Mouse (Mus musculus): Measurements from ENCODE around the gene Cyb5r2. TPM values are rescaled to one million over a fixed set of nuclear protein-coding genes. Genes with fewer than 3 reads are reported as not detected.

Gene Cyb5r2
- polyA plus RNA-seq, 1 experiment from 2014 or later, result 0.60 TPM

DNA sequence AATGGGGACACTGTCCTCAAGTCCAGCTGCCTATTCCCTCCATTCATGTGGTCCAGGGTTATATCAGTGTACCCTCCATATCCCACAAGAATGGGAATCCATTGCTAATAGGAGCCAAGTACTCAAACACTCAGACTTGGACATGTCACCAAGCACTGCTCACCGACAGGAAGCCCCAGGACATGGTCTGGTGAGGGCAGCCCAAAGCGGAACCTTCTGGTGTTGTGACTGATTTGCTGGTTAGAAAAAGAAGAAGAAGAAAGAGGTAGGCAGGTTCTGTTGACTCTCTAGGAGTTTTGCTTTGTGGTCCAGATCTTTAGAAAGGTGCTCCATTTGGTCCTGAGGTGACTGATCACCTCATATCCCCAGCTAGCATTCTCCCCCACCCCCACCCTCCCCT lies 1.1 kb downstream of the Cyb5r2 start:
- peaks cover 3% of the 10 kb centered on the region; the same call in 1 of the 2 replicates for H3K4me1 ChIP-seq (ENCODE audit: control insufficient read depth, insufficient read depth, low read length)
- no peaks in the 10 kb centered on the region for H3K27me3 ChIP-seq (replicated peaks; ENCODE audit: control insufficient read depth, insufficient read depth, low read length)
- H3K4me3 ChIP-seq (ENCODE audit: low read depth, low read length), result no peak overlapping the region
- ATAC-seq (ENCODE audit: low read depth) (no peak), DNase-seq (ENCODE audit: low spot score) (no peak)
- no peak overlapping the region for H3K27ac ChIP-seq (replicated peaks; ENCODE audit: low read depth, low read length)
- no peak overlapping the region for H3K9ac ChIP-seq (ENCODE audit: low read depth, low read length)
- H3K9me3 ChIP-seq (ENCODE audit: control insufficient read depth, low read length), result no peaks in the 10 kb centered on the region
- no peak overlapping the region for H3K4me2 ChIP-seq (ENCODE audit: low read depth, low read length)
- 91% methylated on average over 2 of the region's 2 CpGs for WGBS
- H3K36me3 ChIP-seq (ENCODE audit: control insufficient read depth, insufficient read depth, low read length), result no peaks in the 10 kb centered on the region

DNA sequence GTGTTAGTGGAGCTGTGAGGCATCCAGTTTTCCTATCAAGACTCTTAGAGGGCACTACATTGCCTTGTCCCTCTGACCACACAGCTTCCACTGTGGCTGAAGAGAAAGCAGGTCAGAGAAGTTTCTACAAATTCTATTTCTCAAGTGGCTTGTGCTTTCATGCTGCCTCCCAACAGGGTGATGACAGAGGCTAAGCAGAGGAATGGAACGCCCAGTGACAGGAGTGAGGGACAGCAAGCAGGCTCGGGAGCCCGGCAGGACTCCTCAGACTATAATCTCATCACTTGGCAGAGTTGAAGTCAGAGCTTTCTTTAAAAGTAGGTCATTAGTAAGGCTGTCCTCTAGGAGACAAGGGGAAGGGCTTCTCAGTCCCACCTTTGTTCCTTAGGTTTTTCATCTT lies 1.9 kb downstream of the Cyb5r2 start:
- Histone ChIP-seq H3K9ac (ENCODE audit: low read depth, low read length) (no peak overlapping the region), H3K36me3 (ENCODE audit: control insufficient read depth, insufficient read depth, low read length) (no peaks in the 10 kb centered on the region), H3K27me3 (replicated peaks; ENCODE audit: control insufficient read depth, insufficient read depth, low read length) (no peaks in the 10 kb centered on the region), H3K4me2 (ENCODE audit: low read depth, low read length) (no peak overlapping the region), H3K27ac (replicated peaks; ENCODE audit: low read depth, low read length) (no peak overlapping the region), H3K9me3 (ENCODE audit: control insufficient read depth, low read length) (no peaks in the 10 kb centered on the region), H3K4me1 (ENCODE audit: control insufficient read depth, insufficient read depth, low read length) (peaks cover 3% of the 10 kb centered on the region; the same call in 1 of the 2 replicates), H3K4me3 (ENCODE audit: low read depth, low read length) (no peak overlapping the region)
- 56% methylated on average over 3 of the region's 3 CpGs for WGBS
- ATAC-seq (ENCODE audit: low read depth), result no peak
- DNase-seq (ENCODE audit: low spot score), result no peak

DNA sequence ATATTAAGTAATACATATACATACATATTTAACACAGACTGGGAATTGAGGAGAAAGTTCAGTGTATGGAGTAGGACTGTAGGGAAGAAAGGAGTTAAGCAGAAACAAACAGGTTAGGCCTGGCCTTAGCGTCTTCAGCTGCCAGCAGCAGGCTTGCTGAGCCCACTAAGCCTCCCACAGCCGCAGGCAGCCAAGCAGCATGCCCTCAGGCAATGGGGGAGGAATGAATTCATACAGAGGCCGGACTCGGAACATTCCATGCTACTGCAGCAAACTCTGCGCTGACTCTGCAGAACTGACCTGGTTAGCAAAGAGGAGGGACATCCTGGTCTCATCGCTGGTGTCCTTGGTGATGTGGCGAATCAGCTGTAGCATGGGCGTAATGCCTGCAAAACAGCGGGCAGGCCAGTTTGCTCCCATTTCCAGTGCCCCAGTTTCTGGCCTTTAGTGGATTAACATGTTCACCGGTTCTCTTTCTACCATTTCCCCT lies 5.8 kb downstream of the Cyb5r2 start:
- Histone ChIP-seq H3K9ac (ENCODE audit: low read depth, low read length) (no peak overlapping the region), H3K4me3 (ENCODE audit: low read depth, low read length) (no peak overlapping the region), H3K4me1 (ENCODE audit: control insufficient read depth, insufficient read depth, low read length) (no peaks in the 10 kb centered on the region), H3K4me2 (ENCODE audit: low read depth, low read length) (no peak overlapping the region), H3K36me3 (ENCODE audit: control insufficient read depth, insufficient read depth, low read length) (no peaks in the 10 kb centered on the region), H3K9me3 (ENCODE audit: control insufficient read depth, low read length) (no peaks in the 10 kb centered on the region), H3K27ac (replicated peaks; ENCODE audit: low read depth, low read length) (no peak overlapping the region), H3K27me3 (replicated peaks; ENCODE audit: control insufficient read depth, insufficient read depth, low read length) (no peaks in the 10 kb centered on the region)
- ATAC-seq (ENCODE audit: low read depth) (no peak), DNase-seq (ENCODE audit: low spot score) (no peak)
- WGBS, result 69% methylated on average over 10 of the region's 10 CpGs

DNA sequence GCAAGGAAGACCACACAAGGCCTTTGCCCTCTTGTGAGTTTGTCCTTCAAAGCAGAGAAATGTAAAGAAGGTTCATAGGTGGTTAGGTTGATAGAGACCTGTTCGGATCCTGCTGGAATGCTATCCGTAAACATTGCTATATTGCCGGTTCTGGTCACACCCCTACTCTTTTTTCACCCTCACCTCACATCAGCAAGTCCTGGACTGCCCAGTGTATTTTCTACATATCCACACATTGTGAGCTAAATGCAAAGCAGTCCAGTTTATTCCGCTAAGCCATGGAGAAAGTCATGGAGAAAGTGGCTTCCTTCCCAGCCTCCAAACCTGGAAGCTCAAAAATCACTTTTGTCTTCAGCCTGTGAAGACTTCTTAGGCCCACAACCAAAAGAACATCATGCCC lies 8.1 kb downstream of the Cyb5r2 start:
- ATAC-seq (ENCODE audit: low read depth) (no peak), DNase-seq (ENCODE audit: low spot score) (no peak)
- peaks cover 11% of the 10 kb centered on the region; the same call in 1 of the 2 replicates for H3K36me3 ChIP-seq (ENCODE audit: control insufficient read depth, insufficient read depth, low read length)
- no peaks in the 10 kb centered on the region for H3K27me3 ChIP-seq (replicated peaks; ENCODE audit: control insufficient read depth, insufficient read depth, low read length)
- no peak overlapping the region for H3K4me2 ChIP-seq (ENCODE audit: low read depth, low read length)
- no peaks in the 10 kb centered on the region for H3K9me3 ChIP-seq (ENCODE audit: control insufficient read depth, low read length)
- no peaks in the 10 kb centered on the region for H3K4me1 ChIP-seq (ENCODE audit: control insufficient read depth, insufficient read depth, low read length)
- no peak overlapping the region for H3K4me3 ChIP-seq (ENCODE audit: low read depth, low read length)
- WGBS, result 94% methylated on average over 4 of the region's 4 CpGs
- H3K27ac ChIP-seq (replicated peaks; ENCODE audit: low read depth, low read length), result no peak overlapping the region
- H3K9ac ChIP-seq (ENCODE audit: low read depth, low read length), result no peak overlapping the region

DNA sequence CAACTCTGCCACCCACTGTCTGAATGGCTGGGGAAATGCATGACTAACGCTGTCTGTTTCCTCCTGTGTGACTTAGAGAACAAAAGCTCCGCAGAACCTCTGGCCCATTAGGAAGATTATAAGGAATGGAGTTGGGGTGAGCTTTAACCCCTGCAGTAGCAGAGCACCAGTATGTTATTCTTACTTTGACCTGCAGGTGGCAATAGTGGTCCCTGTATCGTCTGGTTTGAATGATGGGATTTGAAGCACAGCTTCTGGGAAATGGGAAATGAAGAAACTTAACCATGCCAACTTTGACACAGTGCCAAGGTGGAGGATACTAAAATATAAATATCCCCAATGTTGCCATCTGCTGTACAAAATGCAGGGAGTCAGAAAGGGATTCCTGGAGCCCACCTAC lies 8.6 kb downstream of the Cyb5r2 start:
- peak; percentile 69 for DNase-seq (ENCODE audit: low spot score)
- H3K27me3 ChIP-seq (replicated peaks; ENCODE audit: control insufficient read depth, insufficient read depth, low read length), result no peaks in the 10 kb centered on the region
- H3K9me3 ChIP-seq (ENCODE audit: control insufficient read depth, low read length), result no peaks in the 10 kb centered on the region
- H3K9ac ChIP-seq (ENCODE audit: low read depth, low read length), result no peak overlapping the region
- H3K4me3 ChIP-seq (ENCODE audit: low read depth, low read length), result no peak overlapping the region
- ATAC-seq (ENCODE audit: low read depth), result no peak
- WGBS, result 3% methylated on average over 3 of the region's 3 CpGs
- H3K4me1 ChIP-seq (ENCODE audit: control insufficient read depth, insufficient read depth, low read length), result no peaks in the 10 kb centered on the region
- no peak overlapping the region for H3K4me2 ChIP-seq (ENCODE audit: low read depth, low read length)
- H3K27ac ChIP-seq (replicated peaks; ENCODE audit: low read depth, low read length), result no peak overlapping the region
- peaks cover 12% of the 10 kb centered on the region; the same call in 1 of the 2 replicates for H3K36me3 ChIP-seq (ENCODE audit: control insufficient read depth, insufficient read depth, low read length)

DNA sequence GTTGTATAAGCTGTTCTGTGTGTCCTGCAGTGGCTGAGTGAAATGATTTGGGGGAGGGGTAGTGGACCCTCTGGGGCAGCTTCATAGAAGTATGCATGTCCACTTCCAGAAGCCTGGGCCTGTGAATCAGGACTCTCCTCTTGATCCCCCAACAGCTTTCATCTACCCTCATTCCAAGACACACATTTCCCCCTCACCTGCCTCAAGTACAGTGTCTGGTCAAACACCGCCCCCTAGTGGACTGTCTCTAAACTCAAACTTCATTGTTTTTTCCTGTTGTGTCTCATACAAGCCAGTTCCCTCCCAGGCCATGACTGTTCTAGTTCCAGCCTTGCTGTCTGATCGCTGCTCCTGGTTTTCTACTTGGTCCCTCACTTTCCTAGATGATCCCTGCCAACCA lies 9.9 kb downstream of the Cyb5r2 start:
- no peaks in the 10 kb centered on the region for H3K9me3 ChIP-seq (ENCODE audit: control insufficient read depth, low read length)
- H3K27me3 ChIP-seq (replicated peaks; ENCODE audit: control insufficient read depth, insufficient read depth, low read length), result no peaks in the 10 kb centered on the region
- H3K4me1 ChIP-seq (ENCODE audit: control insufficient read depth, insufficient read depth, low read length), result no peaks in the 10 kb centered on the region
- H3K9ac ChIP-seq (ENCODE audit: low read depth, low read length), result no peak overlapping the region
- H3K4me3 ChIP-seq (ENCODE audit: low read depth, low read length), result no peak overlapping the region
- H3K36me3 ChIP-seq (ENCODE audit: control insufficient read depth, insufficient read depth, low read length), result peaks cover 22% of the 10 kb centered on the region
- H3K4me2 ChIP-seq (ENCODE audit: low read depth, low read length), result no peak overlapping the region
- DNase-seq (ENCODE audit: low spot score) (peak; percentile 70), ATAC-seq (ENCODE audit: low read depth) (0 out of 2 replicates have a peak, but pooled peaks have one; percentile 38)
- H3K27ac ChIP-seq (replicated peaks; ENCODE audit: low read depth, low read length), result no peak overlapping the region
- WGBS, result 12% methylated on average over 2 of the region's 2 CpGs

DNA sequence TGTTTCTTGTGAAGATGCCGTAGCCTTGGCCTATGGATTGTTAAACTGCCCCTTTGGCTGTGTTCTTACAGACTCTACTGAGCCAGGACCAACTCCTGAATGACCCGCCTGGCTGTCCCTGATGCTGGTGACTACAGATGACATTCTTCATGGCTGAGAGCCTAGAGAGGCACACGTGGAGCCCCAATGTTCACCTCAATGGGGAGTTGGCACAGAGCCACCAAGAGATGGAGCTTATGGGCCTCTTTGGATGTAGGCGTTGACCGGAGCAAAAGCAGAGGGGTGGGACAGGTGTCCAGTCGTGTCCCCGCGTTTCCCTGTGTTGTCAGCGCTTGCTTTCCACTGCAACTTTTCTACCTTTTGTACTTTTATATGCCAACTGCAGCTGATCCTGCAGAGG lies 10.4 kb downstream of the Cyb5r2 start:
- DNase-seq (ENCODE audit: low spot score) (no peak), ATAC-seq (ENCODE audit: low read depth) (no peak)
- no peaks in the 10 kb centered on the region for H3K4me1 ChIP-seq (ENCODE audit: control insufficient read depth, insufficient read depth, low read length)
- H3K4me2 ChIP-seq (ENCODE audit: low read depth, low read length), result no peak overlapping the region
- peaks cover 22% of the 10 kb centered on the region for H3K36me3 ChIP-seq (ENCODE audit: control insufficient read depth, insufficient read depth, low read length)
- no peaks in the 10 kb centered on the region for H3K27me3 ChIP-seq (replicated peaks; ENCODE audit: control insufficient read depth, insufficient read depth, low read length)
- H3K9me3 ChIP-seq (ENCODE audit: control insufficient read depth, low read length), result no peaks in the 10 kb centered on the region
- H3K27ac ChIP-seq (replicated peaks; ENCODE audit: low read depth, low read length), result no peak overlapping the region
- H3K9ac ChIP-seq (ENCODE audit: low read depth, low read length), result no peak overlapping the region
- 87% methylated on average over 9 of the region's 9 CpGs for WGBS
- H3K4me3 ChIP-seq (ENCODE audit: low read depth, low read length), result no peak overlapping the region

DNA sequence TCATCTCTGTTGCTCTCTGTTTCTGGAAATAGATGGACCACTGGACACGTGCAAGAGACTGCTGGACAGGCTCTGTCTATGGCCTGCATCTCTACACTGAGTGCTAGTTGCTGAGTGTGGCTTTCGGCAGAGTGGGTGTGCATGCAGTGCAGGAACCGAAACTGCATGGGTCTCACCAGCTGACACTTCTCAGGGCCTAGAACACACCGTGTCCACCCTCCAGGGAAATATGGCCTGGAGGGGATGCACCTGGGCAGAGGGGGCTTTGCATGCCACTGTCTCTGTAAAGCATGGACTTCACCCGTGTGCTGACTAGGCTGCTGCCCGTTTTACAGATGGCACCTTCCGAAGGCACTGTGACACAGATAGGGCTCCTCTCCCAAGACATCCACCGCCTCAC lies 11.8 kb downstream of the Cyb5r2 start:
- DNase-seq (ENCODE audit: low spot score) (no peak), ATAC-seq (ENCODE audit: low read depth) (no peak)
- H3K4me3 ChIP-seq (ENCODE audit: low read depth, low read length), result no peak overlapping the region
- H3K4me2 ChIP-seq (ENCODE audit: low read depth, low read length), result no peak overlapping the region
- WGBS, result 83% methylated on average over 8 of the region's 8 CpGs
- H3K27ac ChIP-seq (replicated peaks; ENCODE audit: low read depth, low read length), result no peak overlapping the region
- no peaks in the 10 kb centered on the region for H3K27me3 ChIP-seq (replicated peaks; ENCODE audit: control insufficient read depth, insufficient read depth, low read length)
- H3K9me3 ChIP-seq (ENCODE audit: control insufficient read depth, low read length), result no peaks in the 10 kb centered on the region
- H3K36me3 ChIP-seq (ENCODE audit: control insufficient read depth, insufficient read depth, low read length), result peaks cover 26% of the 10 kb centered on the region
- no peaks in the 10 kb centered on the region for H3K4me1 ChIP-seq (ENCODE audit: control insufficient read depth, insufficient read depth, low read length)
- no peak overlapping the region for H3K9ac ChIP-seq (ENCODE audit: low read depth, low read length)

DNA sequence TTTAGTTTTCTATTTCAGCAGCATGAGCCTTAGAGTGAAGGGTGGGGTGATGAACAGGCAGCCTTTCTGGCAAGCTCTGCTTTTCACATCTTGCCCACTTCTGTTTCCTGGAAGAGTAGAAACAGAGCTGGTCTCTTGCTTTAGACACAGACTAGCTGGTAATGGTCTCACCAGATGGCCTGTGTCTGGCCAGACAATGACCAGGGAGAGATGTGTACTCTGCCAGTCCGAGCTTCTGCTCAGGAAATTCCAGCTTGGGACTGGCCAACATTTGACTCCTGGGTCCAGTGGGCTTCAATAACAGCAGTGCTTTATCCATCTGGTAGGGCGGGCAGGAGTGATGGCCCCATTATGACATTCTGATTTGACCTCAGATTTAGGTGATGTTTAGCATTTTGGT lies 12.7 kb downstream of the Cyb5r2 start:
- no peak overlapping the region for H3K27ac ChIP-seq (replicated peaks; ENCODE audit: low read depth, low read length)
- no peak overlapping the region for H3K4me3 ChIP-seq (ENCODE audit: low read depth, low read length)
- peaks cover 34% of the 10 kb centered on the region for H3K36me3 ChIP-seq (ENCODE audit: control insufficient read depth, insufficient read depth, low read length)
- H3K4me1 ChIP-seq (ENCODE audit: control insufficient read depth, insufficient read depth, low read length), result no peaks in the 10 kb centered on the region
- ATAC-seq (ENCODE audit: low read depth), result no peak
- DNase-seq (ENCODE audit: low spot score), result no peak
- no peaks in the 10 kb centered on the region for H3K27me3 ChIP-seq (replicated peaks; ENCODE audit: control insufficient read depth, insufficient read depth, low read length)
- WGBS, result 75% methylated on average over 2 of the region's 2 CpGs
- no peaks in the 10 kb centered on the region for H3K9me3 ChIP-seq (ENCODE audit: control insufficient read depth, low read length)
- no peak overlapping the region for H3K4me2 ChIP-seq (ENCODE audit: low read depth, low read length)
- H3K9ac ChIP-seq (ENCODE audit: low read depth, low read length), result no peak overlapping the region

All from embryonic facial prominence, embryonic 14.5 days (tissue).